In the genomic region with DNA sequence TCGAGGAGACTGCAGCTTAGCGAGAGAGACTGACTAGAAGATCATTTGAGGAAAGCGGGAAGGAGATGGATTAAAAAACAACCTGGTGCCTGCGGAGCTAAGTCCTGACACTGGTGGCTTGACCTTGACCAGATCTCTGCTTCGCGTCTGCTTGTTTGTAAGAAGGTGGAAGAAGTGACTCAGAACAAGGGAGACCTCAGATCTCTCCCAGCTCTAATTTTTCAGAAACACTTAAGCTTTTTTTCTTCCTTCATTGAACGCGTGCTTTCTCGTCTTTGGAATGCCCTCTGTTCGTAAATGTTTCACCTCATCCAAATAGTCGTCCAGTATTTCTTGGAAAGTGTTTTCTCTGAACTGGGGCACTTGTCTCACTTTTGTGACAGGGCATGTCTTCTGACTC, we compare ENCODE assay signal across 8 mouse cellular contexts. TPM values are rescaled to one million over a fixed set of nuclear protein-coding genes. Genes with fewer than 3 reads are reported as not detected.
DNase-seq lines count a peak whose midpoint lies in the region; ATAC-seq and TF ChIP-seq lines count a peak whose summit lies in the region.

No protein-coding gene starts in this region.

- intact Hi-C loops in gastrocnemius, adult 2 months (cut with DNase I) = loop anchor here (5.0 kb wide), 1 partner anchor 221 kb away; no protein-coding TSS in a partner anchor

- peaks cover 16% of the 10 kb centered on the region for H3K4me1 ChIP-seq in midbrain, embryonic 12.5 days

- peak overlapping the region; percentile 89 for H3K27ac ChIP-seq in gastrocnemius, adult 2 months
- H3K27ac ChIP-seq in midbrain, embryonic 12.5 days (replicated peaks) = no peak overlapping the region

- H3K4me3 ChIP-seq in gastrocnemius, adult 2 months = peak overlapping the region; percentile 98
- peak overlapping the region; percentile 73 for H3K4me3 ChIP-seq in midbrain, embryonic 12.5 days

- 9% methylated on average over 11 of the region's 11 CpGs for WGBS in midbrain, embryonic 12.5 days

- no peak for ATAC-seq in midbrain, embryonic 12.5 days (ENCODE audit: low FRiP score, low read depth)

- TF ChIP-seq CTCF in gastrocnemius, adult 2 months (IDR thresholded peaks at IDR 0.05) = no peak

- peak overlapping the region; percentile 46; the same call in 1 of the 2 replicates for H3K9ac ChIP-seq in midbrain, embryonic 12.5 days (replicated peaks)

- no peak for DNase-seq in gastrocnemius, adult 2 months
- DNase-seq in gastrocnemius, adult 18-20 months (ENCODE audit: low spot score) = no peak
- peak; percentile 44 for DNase-seq in ZHBTc4 (ENCODE audit: low read depth, low spot score)
- DNase-seq in induced T-regulatory cell, adult 2 months (ENCODE audit: low read depth) = peak; percentile 46
- no peak for DNase-seq in urinary bladder, adult 18-20 months (ENCODE audit: low spot score in 2 of 2)
- no peak for DNase-seq in layer of hippocampus, postnatal 36 days
- no peak for DNase-seq in retina, embryonic 14.5 days (ENCODE audit: low spot score)

- H3K36me3 ChIP-seq in midbrain, embryonic 12.5 days = no peaks in the 10 kb centered on the region

- H3K9me3 ChIP-seq in midbrain, embryonic 12.5 days = no peaks in the 10 kb centered on the region

- no peaks in the 10 kb centered on the region; the same call in 1 of the 2 replicates for H3K27me3 ChIP-seq in midbrain, embryonic 12.5 days

- peak overlapping the region; percentile 55 for H3K4me2 ChIP-seq in midbrain, embryonic 12.5 days (replicated peaks)

RNA-seq across cellular contexts. Expression of gene Magi3, which starts 1.0 kb away (rescaled TPM):
- total RNA-seq in gastrocnemius, adult 2 months (2021) = 1 to 10 TPM; 1.6 to 2.7 TPM
- total RNA-seq in gastrocnemius, adult 18-20 months (2021) = 1 to 10 TPM; 2.0 to 2.4 TPM
- 5.2 and 6.0 TPM in 2 replicates for polyA plus RNA-seq in midbrain, embryonic 12.5 days (2016; fragmentation: Nextera tagmentation; extraction: Ambion mirVana)
- 10 to 100 TPM; 30.7 to 31.5 TPM for total RNA-seq in layer of hippocampus, postnatal 36 days (2021)

Comparison
In these comparisons a context has a peak if more than half of its experiments do, and no peak if none do; other contexts are left out.
1. DNase-seq: peak in ZHBTc4 (single experiment) and induced T-regulatory cell, adult 2 months (single experiment); none in gastrocnemius, adult 2 months (single experiment), gastrocnemius, adult 18-20 months (single experiment), urinary bladder, adult 18-20 months (0 of 2), layer of hippocampus, postnatal 36 days (0 of 2) and retina, embryonic 14.5 days (single experiment).
2. RNA of gene Magi3, which starts 1.0 kb away (total RNA-seq): 30.7 to 31.5 TPM in layer of hippocampus, postnatal 36 days; 1.6 to 2.7 TPM in gastrocnemius, adult 2 months and 2.0 to 2.4 TPM in gastrocnemius, adult 18-20 months; every median in the first group is over 4 times any median in the second.